Mouse (Mus musculus): Measurements from ENCODE around the gene Cfap299. TPM values are rescaled to one million over a fixed set of nuclear protein-coding genes. Genes with fewer than 3 reads are reported as not detected.

Gene Cfap299
- total and polyA plus RNA-seq, 3 experiments = not detected

- no peaks in the 10 kb centered on the region for H3K27me3 ChIP-seq (replicated peaks)
- no peak for DNase-seq (ENCODE audit: extremely low read depth)
- H3K36me3 ChIP-seq (replicated peaks in 1 of 2; ENCODE audit: control insufficient read depth in 1 of 2, insufficient read depth in 1 of 2, low read length in 1 of 2) = no peaks in the 10 kb centered on the region
- H3K4me1 ChIP-seq (ENCODE audit: control insufficient read depth in 1 of 2, insufficient read depth in 2 of 2) = no peaks in the 10 kb centered on the region
- no peak for TF ChIP-seq MAX (IDR thresholded peaks at IDR 0.05; ENCODE audit: low read length)
- no peak for TF ChIP-seq UBTF (IDR thresholded peaks at IDR 0.05; ENCODE audit: low read depth, low read length)
- no peak for TF ChIP-seq GABPA (IDR thresholded peaks at IDR 0.05; ENCODE audit: insufficient replicate concordance, low read depth, low read length)
- TF ChIP-seq JUND (conservative IDR thresholded peaks at IDR 0.05; ENCODE audit: low read depth, low read length) = no peak
- TF ChIP-seq SIN3A (IDR thresholded peaks at IDR 0.05; ENCODE audit: low read length) = no peak
- TF ChIP-seq TBP (conservative IDR thresholded peaks at IDR 0.05; ENCODE audit: low read depth, low read length) = no peak
- no peak for TF ChIP-seq ZKSCAN1 (IDR thresholded peaks at IDR 0.05; ENCODE audit: borderline replicate concordance, low read depth, low read length)
- no peak for TF ChIP-seq MEF2A (IDR thresholded peaks at IDR 0.05; ENCODE audit: borderline replicate concordance, low read depth, low read length)
- TF ChIP-seq EP300 (IDR thresholded peaks at IDR 0.05; ENCODE audit: low read length) = no peak
- no peak for TF ChIP-seq KAT2A (IDR thresholded peaks at IDR 0.05; ENCODE audit: insufficient replicate concordance, low read length)
- TF ChIP-seq E2F4 (IDR thresholded peaks at IDR 0.05; ENCODE audit: insufficient replicate concordance, low read depth, low read length) = no peak
- TF ChIP-seq POLR2A (IDR thresholded peaks at IDR 0.05; ENCODE audit: low read depth, low read length) = no peak
- no peak for TF ChIP-seq USF1 (IDR thresholded peaks at IDR 0.05; ENCODE audit: low read depth, low read length)
- TF ChIP-seq NELFE (IDR thresholded peaks at IDR 0.05; ENCODE audit: low read depth, low read length) = no peak
- TF ChIP-seq BHLHE40 (IDR thresholded peaks at IDR 0.05; ENCODE audit: low read depth, low read length) = no peak
- TF ChIP-seq HCFC1 (IDR thresholded peaks at IDR 0.05; ENCODE audit: low read depth, low read length) = no peak
- H3K79me2 ChIP-seq (replicated peaks; ENCODE audit: control insufficient read depth, extremely low read depth, insufficient read depth, poor library complexity, severe bottlenecking) = no peaks in the 10 kb centered on the region
- dilution Hi-C loops (cut with MboI; ENCODE audit: extremely low pct_ligation_motif_present, extremely low pct_unique_long_range_greater_than_20kb, low sequenced_read_pairs) = no loop called here
- H3K9ac ChIP-seq (ENCODE audit: insufficient read depth, low read depth) = no peak overlapping the region
- no peak overlapping the region for H3K4me2 ChIP-seq (ENCODE audit: insufficient read depth, low read depth, poor library complexity, severe bottlenecking)
- no peak overlapping the region for H3K27ac ChIP-seq (ENCODE audit: insufficient read depth, low read depth)
- in situ Hi-C loops (cut with MboI; ENCODE audit: low pct_ligation_motif_present, low pct_unique_long_range_greater_than_20kb, low sequenced_read_pairs) = no loop called here
- H3K9me3 ChIP-seq (replicated peaks; ENCODE audit: low read length) = no peaks in the 10 kb centered on the region
- H3K4me3 ChIP-seq (replicated peaks in 1 of 3; ENCODE audit: low read depth in 2 of 3, low read length in 2 of 3, poor library complexity in 1 of 3) = no peak overlapping the region
Observed at GRCm38 (mm10) chr5:98380360-98380759, 51.3 kb downstream of the Cfap299 start.

- H3K4me1 ChIP-seq (ENCODE audit: control insufficient read depth in 1 of 2, insufficient read depth in 2 of 2) = no peaks in the 10 kb centered on the region
- H3K27ac ChIP-seq (ENCODE audit: insufficient read depth, low read depth) = no peak overlapping the region
- no peak overlapping the region for H3K4me3 ChIP-seq (replicated peaks in 1 of 3; ENCODE audit: low read depth in 2 of 3, low read length in 2 of 3, poor library complexity in 1 of 3)
- no peak for DNase-seq (ENCODE audit: extremely low read depth)
- H3K27me3 ChIP-seq (replicated peaks) = no peaks in the 10 kb centered on the region
- TF ChIP-seq RAD21 (IDR thresholded peaks at IDR 0.05; ENCODE audit: low read depth, low read length) = no peak
- no peak for TF ChIP-seq MAX (IDR thresholded peaks at IDR 0.05; ENCODE audit: low read length)
- TF ChIP-seq KAT2A (IDR thresholded peaks at IDR 0.05; ENCODE audit: insufficient replicate concordance, low read length) = no peak
- TF ChIP-seq ZKSCAN1 (IDR thresholded peaks at IDR 0.05; ENCODE audit: borderline replicate concordance, low read depth, low read length) = no peak
- no peak for TF ChIP-seq CHD2 (IDR thresholded peaks at IDR 0.05; ENCODE audit: low read length)
- TF ChIP-seq USF1 (IDR thresholded peaks at IDR 0.05; ENCODE audit: low read depth, low read length) = no peak
- TF ChIP-seq ELF1 (IDR thresholded peaks at IDR 0.05; ENCODE audit: low read depth, low read length) = no peak
- TF ChIP-seq ZMIZ1 (IDR thresholded peaks at IDR 0.05; ENCODE audit: low read depth, low read length) = no peak
- TF ChIP-seq UBTF (IDR thresholded peaks at IDR 0.05; ENCODE audit: low read depth, low read length) = no peak
- TF ChIP-seq TBP (conservative IDR thresholded peaks at IDR 0.05; ENCODE audit: low read depth, low read length) = no peak
- no peak for TF ChIP-seq ZNF384 (IDR thresholded peaks at IDR 0.05; ENCODE audit: low read depth, low read length)
- TF ChIP-seq GABPA (IDR thresholded peaks at IDR 0.05; ENCODE audit: insufficient replicate concordance, low read depth, low read length) = no peak
- no peak for TF ChIP-seq TCF12 (IDR thresholded peaks at IDR 0.05; ENCODE audit: low read depth, low read length)
- TF ChIP-seq RCOR1 (conservative IDR thresholded peaks at IDR 0.05; ENCODE audit: low read depth, low read length) = no peak
- H3K36me3 ChIP-seq (replicated peaks in 1 of 2; ENCODE audit: control insufficient read depth in 1 of 2, insufficient read depth in 1 of 2, low read length in 1 of 2) = no peaks in the 10 kb centered on the region
- H3K9ac ChIP-seq (ENCODE audit: insufficient read depth, low read depth) = no peak overlapping the region
- H3K4me2 ChIP-seq (ENCODE audit: insufficient read depth, low read depth, poor library complexity, severe bottlenecking) = no peak overlapping the region
- no peaks in the 10 kb centered on the region for H3K79me2 ChIP-seq (replicated peaks; ENCODE audit: control insufficient read depth, extremely low read depth, insufficient read depth, poor library complexity, severe bottlenecking)
- in situ Hi-C loops (cut with MboI; ENCODE audit: low pct_ligation_motif_present, low pct_unique_long_range_greater_than_20kb, low sequenced_read_pairs) = no loop called here
- dilution Hi-C loops (cut with MboI; ENCODE audit: extremely low pct_ligation_motif_present, extremely low pct_unique_long_range_greater_than_20kb, low sequenced_read_pairs) = no loop called here
- H3K9me3 ChIP-seq (replicated peaks; ENCODE audit: low read length) = no peaks in the 10 kb centered on the region
Observed at GRCm38 (mm10) chr5:98387054-98387453, 58.0 kb downstream of the Cfap299 start.
